Mouse (Mus musculus): Measurements from ENCODE around the gene Dok5.
A peak's percentile ranks its signal among the peaks of the same experiment; 100 is the strongest.

The Dok5 gene

GRCm38 (mm10) chr2:170712658-170713285 is 18.8 kb upstream of the Dok5 start:
- H3K27me3 ChIP-seq (ENCODE audit: insufficient read depth, low read length), result no peaks in the 10 kb centered on the region
- no peak for TF ChIP-seq CTCF (conservative IDR thresholded peaks at IDR 0.05; ENCODE audit: low read length)
- no peak for TF ChIP-seq POU5F1 (IDR thresholded peaks at IDR 0.05; ENCODE audit: borderline replicate concordance, low read length)
- no peak for TF ChIP-seq NANOG (IDR thresholded peaks at IDR 0.05; ENCODE audit: borderline replicate concordance, low read length)
- H3K4me1 ChIP-seq (replicated peaks; ENCODE audit: low read depth, low read length), result peaks cover 22% of the 10 kb centered on the region
- no peaks in the 10 kb centered on the region for H3K36me3 ChIP-seq (ENCODE audit: insufficient read depth, low read length)
- H3K4me3 ChIP-seq (replicated peaks; ENCODE audit: low read length), result no peak overlapping the region
- H3K9me3 ChIP-seq (ENCODE audit: low read length), result no peaks in the 10 kb centered on the region

DNA sequence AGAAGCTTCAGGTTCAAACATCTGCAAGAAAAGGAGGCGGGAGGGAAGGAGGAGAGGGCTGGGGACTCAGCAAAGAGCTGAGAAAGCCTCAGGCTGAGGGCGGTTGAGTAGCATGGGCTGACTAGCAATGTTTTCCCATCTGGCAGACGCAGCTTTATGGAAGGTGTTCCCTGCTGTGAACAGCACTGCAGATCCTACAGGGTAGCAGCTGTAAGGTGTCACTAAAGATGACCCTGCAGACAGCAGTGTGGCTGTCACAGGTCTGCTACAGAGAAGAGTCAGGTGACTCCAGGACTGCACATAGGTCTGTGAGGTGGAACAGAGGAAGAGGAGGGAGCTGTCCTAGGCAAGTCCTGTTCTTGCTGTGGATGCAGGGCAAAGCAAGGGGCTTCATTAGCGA is 11.2 kb upstream of the Dok5 start:
- Histone ChIP-seq H3K4me1 (replicated peaks; ENCODE audit: low read depth, low read length) (peaks cover 13% of the 10 kb centered on the region), H3K27me3 (ENCODE audit: insufficient read depth, low read length) (peaks cover 10% of the 10 kb centered on the region; the same call in 1 of the 2 replicates), H3K36me3 (ENCODE audit: insufficient read depth, low read length) (no peaks in the 10 kb centered on the region), H3K4me3 (replicated peaks; ENCODE audit: low read length) (0 out of 2 replicates have a peak overlapping the region, but pooled peaks have one; percentile 10), H3K9me3 (ENCODE audit: low read length) (peaks cover 5% of the 10 kb centered on the region; the same call in 1 of the 2 replicates)
- TF ChIP-seq NANOG (IDR thresholded peaks at IDR 0.05; ENCODE audit: borderline replicate concordance, low read length) (no peak), POU5F1 (IDR thresholded peaks at IDR 0.05; ENCODE audit: borderline replicate concordance, low read length) (no peak), CTCF (conservative IDR thresholded peaks at IDR 0.05; ENCODE audit: low read length) (no peak)

GRCm38 (mm10) chr2:170724136-170724535 is 7.5 kb upstream of the Dok5 start:
- Histone ChIP-seq H3K27me3 (ENCODE audit: insufficient read depth, low read length) (peaks cover 10% of the 10 kb centered on the region; the same call in 1 of the 2 replicates), H3K4me3 (replicated peaks; ENCODE audit: low read length) (no peak overlapping the region), H3K4me1 (replicated peaks; ENCODE audit: low read depth, low read length) (peaks cover 15% of the 10 kb centered on the region), H3K36me3 (ENCODE audit: insufficient read depth, low read length) (no peaks in the 10 kb centered on the region), H3K9me3 (ENCODE audit: low read length) (no peaks in the 10 kb centered on the region)
- no peak for TF ChIP-seq NANOG (IDR thresholded peaks at IDR 0.05; ENCODE audit: borderline replicate concordance, low read length)
- no peak for TF ChIP-seq CTCF (conservative IDR thresholded peaks at IDR 0.05; ENCODE audit: low read length)
- no peak for TF ChIP-seq POU5F1 (IDR thresholded peaks at IDR 0.05; ENCODE audit: borderline replicate concordance, low read length)

- peaks cover 10% of the 10 kb centered on the region; the same call in 1 of the 2 replicates for H3K27me3 ChIP-seq (ENCODE audit: insufficient read depth, low read length)
- H3K4me1 ChIP-seq (replicated peaks; ENCODE audit: low read depth, low read length), result peaks cover 15% of the 10 kb centered on the region
- no peak overlapping the region for H3K4me3 ChIP-seq (replicated peaks; ENCODE audit: low read length)
- TF ChIP-seq POU5F1 (IDR thresholded peaks at IDR 0.05; ENCODE audit: borderline replicate concordance, low read length) (no peak), NANOG (IDR thresholded peaks at IDR 0.05; ENCODE audit: borderline replicate concordance, low read length) (no peak), CTCF (conservative IDR thresholded peaks at IDR 0.05; ENCODE audit: low read length) (no peak)
- H3K9me3 ChIP-seq (ENCODE audit: low read length), result no peaks in the 10 kb centered on the region
- no peaks in the 10 kb centered on the region for H3K36me3 ChIP-seq (ENCODE audit: insufficient read depth, low read length)
Observed at GRCm38 (mm10) chr2:170724716-170725115, 6.9 kb upstream of the Dok5 start.

DNA sequence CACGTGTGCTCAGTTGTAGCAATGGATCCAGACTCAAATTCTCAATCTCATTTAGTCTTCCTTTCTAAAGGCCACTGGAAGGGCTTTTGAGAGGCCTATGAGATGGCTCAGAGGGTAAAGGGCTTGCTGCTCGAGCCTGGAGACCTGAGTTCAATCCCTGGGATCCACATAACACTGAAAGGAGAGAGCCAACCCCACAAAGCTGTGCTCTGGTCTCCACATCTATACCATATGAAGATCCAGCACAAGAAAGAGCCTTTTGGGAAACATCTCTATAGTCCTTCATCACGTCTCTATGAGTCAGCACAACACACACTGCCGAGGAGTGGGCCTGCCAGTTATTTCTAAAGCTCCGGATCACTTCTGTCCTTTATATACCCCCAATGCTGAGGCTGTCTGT is 5.8 kb upstream of the Dok5 start:
- Histone ChIP-seq H3K27me3 (ENCODE audit: insufficient read depth, low read length) (peaks cover 17% of the 10 kb centered on the region), H3K4me1 (replicated peaks; ENCODE audit: low read depth, low read length) (peaks cover 8% of the 10 kb centered on the region), H3K36me3 (ENCODE audit: insufficient read depth, low read length) (no peaks in the 10 kb centered on the region), H3K4me3 (replicated peaks; ENCODE audit: low read length) (no peak overlapping the region), H3K9me3 (ENCODE audit: low read length) (no peaks in the 10 kb centered on the region)
- TF ChIP-seq CTCF (conservative IDR thresholded peaks at IDR 0.05; ENCODE audit: low read length) (no peak), NANOG (IDR thresholded peaks at IDR 0.05; ENCODE audit: borderline replicate concordance, low read length) (no peak), POU5F1 (IDR thresholded peaks at IDR 0.05; ENCODE audit: borderline replicate concordance, low read length) (no peak)

- Histone ChIP-seq H3K27me3 (ENCODE audit: insufficient read depth, low read length) (peaks cover 27% of the 10 kb centered on the region), H3K36me3 (ENCODE audit: insufficient read depth, low read length) (no peaks in the 10 kb centered on the region), H3K4me3 (replicated peaks; ENCODE audit: low read length) (no peak overlapping the region), H3K9me3 (ENCODE audit: low read length) (no peaks in the 10 kb centered on the region), H3K4me1 (replicated peaks; ENCODE audit: low read depth, low read length) (peaks cover 20% of the 10 kb centered on the region)
- no peak for TF ChIP-seq NANOG (IDR thresholded peaks at IDR 0.05; ENCODE audit: borderline replicate concordance, low read length)
- TF ChIP-seq CTCF (conservative IDR thresholded peaks at IDR 0.05; ENCODE audit: low read length), result no peak
- no peak for TF ChIP-seq POU5F1 (IDR thresholded peaks at IDR 0.05; ENCODE audit: borderline replicate concordance, low read length)
Observed at GRCm38 (mm10) chr2:170726996-170727710, 4.5 kb upstream of the Dok5 start.

DNA sequence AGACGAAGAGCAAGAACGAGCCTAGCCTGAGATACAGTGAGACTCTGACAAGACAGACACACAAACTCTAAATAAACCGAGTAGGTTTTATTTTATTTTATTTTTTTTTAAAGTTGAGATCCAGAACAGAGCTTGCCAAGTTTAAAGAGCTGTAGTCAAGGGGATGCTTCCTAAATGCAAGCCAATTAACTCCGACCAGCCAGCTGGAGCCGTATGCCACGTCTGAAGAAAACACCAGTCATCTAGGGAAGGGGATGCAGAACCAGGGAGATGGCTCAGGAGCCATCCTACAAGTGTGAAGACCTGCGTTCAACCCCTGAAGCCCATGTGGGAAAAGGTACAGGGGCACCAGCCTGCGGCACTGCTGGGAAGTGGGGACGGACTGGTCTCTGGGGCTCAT is 2.7 kb upstream of the Dok5 start:
- Histone ChIP-seq H3K4me3 (replicated peaks; ENCODE audit: low read length) (no peak overlapping the region), H3K4me1 (replicated peaks; ENCODE audit: low read depth, low read length) (peaks cover 26% of the 10 kb centered on the region), H3K36me3 (ENCODE audit: insufficient read depth, low read length) (no peaks in the 10 kb centered on the region), H3K9me3 (ENCODE audit: low read length) (no peaks in the 10 kb centered on the region), H3K27me3 (ENCODE audit: insufficient read depth, low read length) (peaks cover 36% of the 10 kb centered on the region)
- TF ChIP-seq CTCF (conservative IDR thresholded peaks at IDR 0.05; ENCODE audit: low read length) (no peak), NANOG (IDR thresholded peaks at IDR 0.05; ENCODE audit: borderline replicate concordance, low read length) (no peak), POU5F1 (IDR thresholded peaks at IDR 0.05; ENCODE audit: borderline replicate concordance, low read length) (no peak)

GRCm38 (mm10) chr2:170729661-170730060 is 1.9 kb upstream of the Dok5 start:
- TF ChIP-seq NANOG (IDR thresholded peaks at IDR 0.05; ENCODE audit: borderline replicate concordance, low read length) (no peak), POU5F1 (IDR thresholded peaks at IDR 0.05; ENCODE audit: borderline replicate concordance, low read length) (no peak), CTCF (conservative IDR thresholded peaks at IDR 0.05; ENCODE audit: low read length) (no peak)
- peaks cover 26% of the 10 kb centered on the region for H3K4me1 ChIP-seq (replicated peaks; ENCODE audit: low read depth, low read length)
- H3K36me3 ChIP-seq (ENCODE audit: insufficient read depth, low read length), result no peaks in the 10 kb centered on the region
- no peaks in the 10 kb centered on the region for H3K9me3 ChIP-seq (ENCODE audit: low read length)
- peaks cover 37% of the 10 kb centered on the region for H3K27me3 ChIP-seq (ENCODE audit: insufficient read depth, low read length)
- no peak overlapping the region for H3K4me3 ChIP-seq (replicated peaks; ENCODE audit: low read length)
